Mouse (Mus musculus) leukemia stem cell, adult 10-12 weeks (primary cell): ENCODE data around the gene Acoxl. TPM values are rescaled to one million over a fixed set of nuclear protein-coding genes. Genes with fewer than 3 reads are reported as not detected.

Source experiments
- polyA plus RNA-seq: library from polyadenylated mRNA; stranded (reverse); fragments of >175 nt; gene quantifications from 2 replicates; pipeline ENCODE4 v1.2.3, GENCODE M21; 2012; ENCODE audit warnings: low replicate concordance

Gene Acoxl
- polyA plus RNA-seq, result 0.22 and 0.44 TPM in 2 replicates

DNA sequence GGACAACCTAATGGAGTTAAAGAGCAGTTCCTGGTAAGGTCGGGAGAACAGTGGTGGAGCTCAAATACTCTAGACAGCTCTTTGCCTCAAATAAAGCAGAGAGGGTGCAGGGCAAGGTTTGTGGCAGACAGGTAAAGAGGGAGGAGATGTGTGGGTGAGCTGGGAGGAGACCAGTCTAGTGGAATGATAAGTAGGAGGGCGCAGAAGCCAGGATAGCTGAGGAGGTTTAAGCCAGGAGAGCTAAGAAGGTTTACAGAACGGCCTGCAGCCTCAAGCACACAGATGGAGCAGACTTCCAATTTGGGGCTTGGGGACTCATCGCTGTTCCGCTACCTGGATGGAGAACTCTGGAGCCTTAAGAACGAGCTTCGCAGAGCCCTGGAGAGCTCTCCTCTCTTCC is at the start of gene Acoxl:
Acoxl (plus strand) TSS at position 301 of the 400 bp plus-strand sequence.

DNA sequence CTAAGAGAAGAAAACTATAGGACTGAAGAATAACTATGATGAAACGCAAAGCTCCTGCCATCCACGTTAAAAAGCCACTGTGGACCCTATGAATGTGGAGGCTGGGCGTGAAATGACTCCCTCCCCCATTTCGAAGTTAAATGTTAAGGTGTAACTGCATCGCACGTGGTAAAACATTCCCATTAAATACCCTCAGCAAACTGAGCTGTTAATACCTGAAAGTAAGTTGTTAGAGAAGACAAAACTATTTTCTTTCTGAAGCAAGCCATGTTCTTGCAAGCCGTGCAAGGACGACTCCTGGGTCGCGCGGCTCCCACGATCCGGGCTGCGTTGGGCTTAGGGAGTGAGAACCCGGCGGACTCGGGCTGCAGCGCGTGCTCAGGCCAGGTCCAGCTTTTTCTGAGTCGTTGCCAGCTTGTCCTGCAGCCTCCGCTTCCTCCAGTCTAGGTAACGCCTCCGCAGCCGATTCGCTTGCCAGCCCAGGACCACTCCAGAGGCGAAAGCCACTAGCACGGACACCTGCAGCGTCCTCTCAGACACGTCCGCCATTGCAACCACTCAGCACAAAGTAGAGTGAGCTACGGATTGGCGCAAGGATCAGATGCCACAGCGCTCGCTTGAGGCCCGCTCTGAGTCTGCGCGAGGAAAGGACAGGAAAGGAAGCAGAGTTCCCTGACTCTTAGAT is 46.6 kb upstream of the Acoxl start, which contains the start of gene Mtln:
Mtln (minus strand) TSS at position 570 of the 685 bp plus-strand sequence.

DNA sequence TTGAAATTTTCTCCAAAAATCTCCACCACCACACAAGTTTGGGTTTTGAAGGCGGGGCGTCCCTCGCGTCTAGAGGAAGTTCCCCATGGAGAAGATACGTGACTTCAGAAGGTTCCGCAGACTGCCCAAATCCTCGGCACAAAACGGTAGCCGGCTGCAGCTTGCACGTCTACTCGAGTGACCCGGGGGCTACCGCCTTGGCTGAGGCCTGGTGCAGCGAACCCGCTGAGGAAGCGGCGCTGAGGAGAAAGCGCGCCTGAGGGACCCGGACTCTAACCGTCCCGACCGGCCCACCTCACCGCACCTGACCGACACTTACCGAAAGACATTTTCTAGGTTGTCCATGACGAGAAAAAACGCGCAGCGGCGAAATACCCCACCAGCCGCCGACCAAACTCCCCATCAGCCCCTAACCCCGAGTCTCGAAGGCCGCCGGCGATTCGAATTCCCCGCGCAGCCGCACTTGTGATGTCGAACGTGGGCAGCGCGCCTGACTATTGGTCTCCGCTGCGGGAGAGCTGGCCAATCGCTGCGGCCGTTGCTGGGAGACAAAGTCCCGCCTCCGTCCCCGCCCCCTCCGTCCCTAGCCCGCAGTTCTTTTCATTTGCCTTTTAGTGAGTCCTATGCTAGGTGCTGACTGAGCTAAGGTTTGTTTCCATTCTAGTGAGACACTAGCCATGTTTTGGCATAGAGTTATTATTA is 7.1 kb upstream of the Acoxl start, which contains the start of gene Bub1:
Bub1 (minus strand) TSS at position 465 of the 702 bp plus-strand sequence.

DNA sequence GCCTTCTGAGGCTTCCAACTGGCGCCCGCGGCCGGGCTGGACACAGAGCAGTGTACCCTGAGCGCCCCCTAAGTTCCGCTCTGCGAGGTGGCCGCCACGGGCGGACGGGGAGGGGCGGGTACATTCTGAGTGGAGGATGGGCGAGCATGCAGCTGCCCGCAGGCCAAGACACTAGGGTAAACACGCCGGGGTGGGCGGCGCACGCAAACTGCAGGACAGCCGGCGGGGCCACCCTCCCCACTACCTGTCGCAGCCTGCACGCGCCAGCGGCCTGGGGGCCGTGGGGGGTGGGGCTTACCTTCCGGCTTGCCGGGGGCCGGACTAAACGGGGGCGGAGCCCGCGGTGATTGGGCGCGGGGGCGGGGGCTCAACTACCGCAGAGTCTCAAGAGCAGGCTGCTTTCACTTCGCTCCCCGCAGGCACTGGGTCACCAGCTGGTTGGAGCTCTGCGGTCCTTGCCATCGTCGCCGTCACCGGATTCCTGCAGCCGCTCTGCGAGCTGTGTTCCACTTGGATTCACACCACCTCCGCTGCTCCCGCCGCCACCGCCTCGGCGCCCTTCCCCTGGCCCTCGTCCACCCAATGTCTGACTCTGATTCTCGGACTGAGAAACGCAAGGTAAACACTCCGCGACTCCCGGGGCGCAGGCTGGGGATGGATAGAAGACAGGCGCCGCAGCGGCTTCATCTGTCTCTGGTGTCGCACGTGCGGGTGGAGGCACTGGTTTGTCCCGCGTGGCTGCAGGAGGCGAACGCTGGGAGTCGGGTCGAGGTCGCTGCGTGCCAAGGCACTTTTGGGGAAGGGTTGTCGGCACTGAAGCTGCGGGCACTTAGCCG is 287.2 kb downstream of the Acoxl start, which contains the start of gene Bcl2l11:
Bcl2l11 (plus strand) TSS at position 404 of the 836 bp plus-strand sequence.

Other genes starting within 250 kb of the Acoxl start
- 3.0 TPM in 1 of 2 replicates, not detected in the other for gene Mal, start 182.2 kb upstream of the Acoxl start, polyA plus RNA-seq
- 0.08 TPM in 1 of 2 replicates, not detected in the other for gene Mall, start 108.9 kb upstream of the Acoxl start, polyA plus RNA-seq
- 0.37 and 0.83 TPM in 2 replicates for gene Nphp1, start 50.0 kb upstream of the Acoxl start, polyA plus RNA-seq
- gene Mtln, start 46.4 kb upstream of the Acoxl start, polyA plus RNA-seq, result 74.1 and 76.5 TPM in 2 replicates
- 0.46 and 8.9 TPM in 2 replicates for gene Bub1, start 7.0 kb upstream of the Acoxl start, polyA plus RNA-seq